Mouse (Mus musculus) lung, postnatal 0 days (tissue): ENCODE measurements at regions not wholly inside any gene's neighbourhood (a gene's known extent, or its start where the extent isn't known, plus 50 kb on each side); places are given as distances from the start of the nearest gene placed in this dataset.

Experiments
- ATAC-seq: fragments of 200-750 bp; cut with Nextera tagmentation; 2 replicates; pipeline ENCODE4 v1.8.0; 2017; ENCODE audit warnings: moderate library complexity
- DNase-seq: peaks from one replicate; pipeline ENCODE4 v3.0.0-alpha.2; 2016; ENCODE audit warnings: low spot score
- H3K27ac ChIP-seq: fragments of 300-500 bp; sonication (generic); 2 replicates; pipeline ENCODE4 v1.5.1; 2014; ENCODE audit warnings: antibody characterized with exemption, mild to moderate bottlenecking, low read length, mixed read lengths
- H3K27me3 ChIP-seq: fragments of 300-500 bp; sonication (generic); replicated peaks from 2 replicates; pipeline ENCODE4 v1.6.1; 2014; ENCODE audit warnings: low read length, mixed read lengths; ENCODE audit not compliant: insufficient read depth
- H3K36me3 ChIP-seq: fragments of 300-500 bp; sonication (generic); 2 replicates; pipeline ENCODE4 v1.6.1; 2014; ENCODE audit warnings: low read length, mixed read lengths; ENCODE audit not compliant: insufficient read depth
- H3K4me1 ChIP-seq: fragments of 300-500 bp; sonication (generic); 2 replicates; pipeline ENCODE4 v1.6.1; 2014; ENCODE audit warnings: antibody characterized with exemption, low read depth, low read length, mixed read lengths; ENCODE audit not compliant: insufficient read depth
- H3K4me2 ChIP-seq: fragments of 300-500 bp; sonication (generic); replicated peaks from 2 replicates; pipeline ENCODE4 v1.6.1; 2014; ENCODE audit warnings: low read depth, mild to moderate bottlenecking, low read length, moderate library complexity, mixed read lengths
- H3K4me3 ChIP-seq: fragments of 300-500 bp; sonication (generic); 2 replicates; pipeline ENCODE4 v1.5.1; 2014; ENCODE audit warnings: low read depth, low read length
- H3K9ac ChIP-seq: fragments of 300-500 bp; sonication (generic); replicated peaks from 2 replicates; pipeline ENCODE4 v1.6.1; 2014; ENCODE audit warnings: low read depth, mild to moderate bottlenecking
- H3K9me3 ChIP-seq: fragments of 300-500 bp; sonication (generic); 2 replicates; pipeline ENCODE4 v1.6.1; 2016; ENCODE audit warnings: low read length, mixed read lengths
- CTCF ChIP-seq: IDR thresholded peaks from 2 replicates; pipeline ENCODE4 v1.5.1; 2016; ENCODE audit warnings: antibody characterized with exemption, mild to moderate bottlenecking
- EP300 ChIP-seq: IDR thresholded peaks from 2 replicates; pipeline ENCODE4 v1.6.1; 2016; ENCODE audit warnings: antibody characterized with exemption, mild to moderate bottlenecking, control low read depth
- WGBS: fragments of 180-500 bp; shearing (Covaris S2); extraction: QIAGEN DNeasy Blood & Tissue Kit; methylation state at CpG from one replicate; pipeline ENCODE4 v1.1.7; 2014; 5-methylcytosine and 5-hydroxymethylcytosine counted together

DNA sequence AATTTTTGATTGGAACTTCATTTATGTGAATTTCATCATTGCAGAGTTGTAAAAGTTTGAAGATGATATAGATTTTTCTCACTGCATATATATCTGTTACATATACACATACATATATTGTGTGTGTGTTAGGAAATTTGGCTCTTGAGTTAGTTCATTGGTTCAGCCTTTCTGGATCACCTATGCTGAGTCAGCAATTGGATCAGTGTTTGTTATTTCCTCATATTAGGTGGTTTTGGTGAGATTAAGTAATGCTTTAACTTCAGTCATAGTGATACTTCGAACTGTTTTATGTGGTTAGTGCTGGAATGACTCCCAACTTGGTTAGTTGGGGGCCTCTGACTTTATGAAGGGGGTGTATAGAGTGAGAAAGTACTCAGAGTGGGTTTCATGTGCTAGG lies 138.7 kb upstream of the Tle4 start:
- no peaks in the 10 kb centered on the region for H3K4me1 ChIP-seq
- TF ChIP-seq EP300, result no peak
- TF ChIP-seq CTCF, result no peak
- H3K36me3 ChIP-seq, result no peaks in the 10 kb centered on the region
- no peak overlapping the region for H3K4me3 ChIP-seq
- no peak for ATAC-seq
- H3K4me2 ChIP-seq, result no peak overlapping the region
- no peak overlapping the region for H3K27ac ChIP-seq
- no peak overlapping the region for H3K9ac ChIP-seq
- 84% methylated on average over 1 of the region's 1 CpGs for WGBS
- no peaks in the 10 kb centered on the region for H3K9me3 ChIP-seq
- no peak for DNase-seq
- H3K27me3 ChIP-seq, result no peaks in the 10 kb centered on the region

- WGBS, result 50% methylated on average over 3 of the region's 3 CpGs
- H3K4me1 ChIP-seq, result no peaks in the 10 kb centered on the region
- no peak overlapping the region for H3K4me2 ChIP-seq
- no peaks in the 10 kb centered on the region for H3K9me3 ChIP-seq
- no peak overlapping the region for H3K27ac ChIP-seq
- H3K36me3 ChIP-seq, result no peaks in the 10 kb centered on the region
- H3K27me3 ChIP-seq, result no peaks in the 10 kb centered on the region
- no peak overlapping the region for H3K4me3 ChIP-seq
- TF ChIP-seq CTCF (no peak), EP300 (no peak)
- ATAC-seq, result no peak
- H3K9ac ChIP-seq, result no peak overlapping the region
- no peak for DNase-seq
These were observed 127.5 kb upstream of the Tle4 start for GRCm38 (mm10) chr19:14725329-14725728.

GRCm38 (mm10) chr19:14724637-14725036 lies 126.8 kb upstream of the Tle4 start:
- no peaks in the 10 kb centered on the region for H3K27me3 ChIP-seq
- no peak overlapping the region for H3K4me2 ChIP-seq
- H3K36me3 ChIP-seq, result no peaks in the 10 kb centered on the region
- TF ChIP-seq CTCF, result no peak
- 48% methylated on average over 4 of the region's 4 CpGs for WGBS
- H3K4me1 ChIP-seq, result no peaks in the 10 kb centered on the region
- H3K4me3 ChIP-seq, result no peak overlapping the region
- no peak overlapping the region for H3K27ac ChIP-seq
- ATAC-seq (no peak), DNase-seq (no peak)
- no peak overlapping the region for H3K9ac ChIP-seq
- no peaks in the 10 kb centered on the region for H3K9me3 ChIP-seq

DNA sequence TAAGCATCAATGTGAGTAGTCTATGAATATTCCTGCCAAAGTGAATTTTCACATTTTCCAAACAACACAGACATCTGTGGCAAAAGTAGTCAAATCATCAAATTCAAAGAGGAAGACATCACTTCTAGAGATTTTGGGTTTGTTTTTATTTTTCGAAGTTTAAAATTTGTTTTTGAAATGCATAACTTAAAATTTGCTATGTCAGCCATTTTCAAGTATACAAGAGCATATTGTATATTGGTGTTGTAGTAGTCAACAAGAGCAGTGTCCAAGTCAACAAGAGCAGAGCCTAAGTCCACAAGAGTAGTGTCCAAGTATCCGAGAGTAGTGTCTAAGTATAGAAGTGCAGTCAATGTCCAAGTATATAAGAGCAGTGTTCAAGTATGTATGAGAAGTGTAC lies 107.9 kb upstream of the Tle4 start:
- H3K9me3 ChIP-seq, result no peaks in the 10 kb centered on the region
- ATAC-seq (no peak), DNase-seq (no peak)
- no peaks in the 10 kb centered on the region for H3K4me1 ChIP-seq
- H3K4me3 ChIP-seq, result no peak overlapping the region
- no peaks in the 10 kb centered on the region for H3K27me3 ChIP-seq
- H3K9ac ChIP-seq, result no peak overlapping the region
- 79% methylated on average over 2 of the region's 2 CpGs for WGBS
- no peaks in the 10 kb centered on the region for H3K36me3 ChIP-seq
- no peak overlapping the region for H3K27ac ChIP-seq
- no peak for TF ChIP-seq CTCF
- no peak for TF ChIP-seq EP300
- no peak overlapping the region for H3K4me2 ChIP-seq

- no peaks in the 10 kb centered on the region for H3K36me3 ChIP-seq
- no peak for DNase-seq
- no peak for TF ChIP-seq EP300
- TF ChIP-seq CTCF, result no peak
- no peak overlapping the region for H3K27ac ChIP-seq
- H3K9ac ChIP-seq, result no peak overlapping the region
- WGBS, result 85% methylated on average over 4 of the region's 4 CpGs
- no peaks in the 10 kb centered on the region for H3K9me3 ChIP-seq
- no peaks in the 10 kb centered on the region for H3K27me3 ChIP-seq
- no peaks in the 10 kb centered on the region for H3K4me1 ChIP-seq
- no peak overlapping the region for H3K4me2 ChIP-seq
- ATAC-seq, result no peak
- H3K4me3 ChIP-seq, result no peak overlapping the region
These were observed 103.3 kb upstream of the Tle4 start for GRCm38 (mm10) chr19:14701116-14701515.

GRCm38 (mm10) chr19:14695369-14695768 lies 97.5 kb upstream of the Tle4 start:
- H3K4me2 ChIP-seq, result no peak overlapping the region
- no peak overlapping the region for H3K27ac ChIP-seq
- TF ChIP-seq CTCF (no peak), EP300 (no peak)
- H3K36me3 ChIP-seq, result no peaks in the 10 kb centered on the region
- WGBS, result 89% methylated on average over 10 of the region's 10 CpGs
- no peaks in the 10 kb centered on the region for H3K9me3 ChIP-seq
- ATAC-seq, result no peak
- no peak for DNase-seq
- H3K4me3 ChIP-seq, result no peak overlapping the region
- no peaks in the 10 kb centered on the region for H3K4me1 ChIP-seq
- no peaks in the 10 kb centered on the region for H3K27me3 ChIP-seq
- H3K9ac ChIP-seq, result no peak overlapping the region

- no peaks in the 10 kb centered on the region for H3K27me3 ChIP-seq
- no peak overlapping the region for H3K4me3 ChIP-seq
- peak; percentile 26 for DNase-seq
- H3K9me3 ChIP-seq, result no peaks in the 10 kb centered on the region
- no peak overlapping the region for H3K9ac ChIP-seq
- H3K4me1 ChIP-seq, result no peaks in the 10 kb centered on the region
- H3K4me2 ChIP-seq, result no peak overlapping the region
- ATAC-seq, result no peak
- no peak for TF ChIP-seq EP300
- peak; percentile 50 for TF ChIP-seq CTCF
- H3K27ac ChIP-seq, result no peak overlapping the region
- no peaks in the 10 kb centered on the region for H3K36me3 ChIP-seq
These were observed 94.3 kb upstream of the Tle4 start for GRCm38 (mm10) chr19:14692183-14692582.
